Mouse (Mus musculus) midbrain, embryonic 13.5 days (tissue): ENCODE data around the gene Dspp. TPM values are rescaled to one million over a fixed set of nuclear protein-coding genes. Genes with fewer than 3 reads are reported as not detected.

Experiments
- ATAC-seq: fragments of 200-750 bp; cut with Nextera tagmentation; 2 replicates; pipeline ENCODE4 v1.8.0; 2017; ENCODE audit warnings: mild to moderate bottlenecking, moderate TSS enrichment, moderate library complexity
- H3K27ac ChIP-seq: fragments of 300-500 bp; sonication (generic); 2 replicates; pipeline ENCODE4 v1.5.1; 2015; ENCODE audit warnings: inconsistent platforms, mild to moderate bottlenecking, moderate library complexity
- H3K27me3 ChIP-seq: fragments of 300-500 bp; sonication (generic); 2 replicates; pipeline ENCODE4 v1.6.1; 2015; ENCODE audit warnings: mild to moderate bottlenecking, inconsistent platforms
- H3K36me3 ChIP-seq: fragments of 300-500 bp; sonication (generic); 2 replicates; pipeline ENCODE4 v1.6.1; 2015; ENCODE audit warnings: mild to moderate bottlenecking, inconsistent platforms
- H3K4me1 ChIP-seq: fragments of 300-500 bp; sonication (generic); replicated peaks from 2 replicates; pipeline ENCODE4 v1.6.1; 2015; ENCODE audit warnings: inconsistent platforms
- H3K4me2 ChIP-seq: fragments of 300-500 bp; sonication (generic); replicated peaks from 2 replicates; pipeline ENCODE4 v1.6.1; 2015; ENCODE audit warnings: moderate library complexity, mild to moderate bottlenecking, inconsistent platforms
- H3K4me3 ChIP-seq: fragments of 300-500 bp; sonication (generic); replicated peaks from 2 replicates; pipeline ENCODE4 v1.5.1; 2015; ENCODE audit warnings: mild to moderate bottlenecking, inconsistent platforms
- H3K9ac ChIP-seq: fragments of 300-500 bp; sonication (generic); replicated peaks from 2 replicates; pipeline ENCODE4 v1.6.1; 2015; ENCODE audit warnings: mild to moderate bottlenecking, inconsistent platforms
- H3K9me3 ChIP-seq: fragments of 300-500 bp; sonication (generic); 2 replicates; pipeline ENCODE4 v1.6.1; 2016; ENCODE audit warnings: mild to moderate bottlenecking, inconsistent platforms
- WGBS: fragments of 180-500 bp; shearing (Covaris S2); methylation state at CpG from one replicate; pipeline ENCODE4 v1.1.7; 2015; 5-methylcytosine and 5-hydroxymethylcytosine counted together
- polyA plus RNA-seq: library from polyadenylated mRNA; unstranded; fragments of >200 nt; fragmentation: Nextera tagmentation; extraction: Ambion mirVana; gene quantifications from 2 replicates; pipeline ENCODE4 v1.2.1, GENCODE M21; 2015

The Dspp gene
- polyA plus RNA-seq, 1 experiment from 2014 or later, result not detected

DNA sequence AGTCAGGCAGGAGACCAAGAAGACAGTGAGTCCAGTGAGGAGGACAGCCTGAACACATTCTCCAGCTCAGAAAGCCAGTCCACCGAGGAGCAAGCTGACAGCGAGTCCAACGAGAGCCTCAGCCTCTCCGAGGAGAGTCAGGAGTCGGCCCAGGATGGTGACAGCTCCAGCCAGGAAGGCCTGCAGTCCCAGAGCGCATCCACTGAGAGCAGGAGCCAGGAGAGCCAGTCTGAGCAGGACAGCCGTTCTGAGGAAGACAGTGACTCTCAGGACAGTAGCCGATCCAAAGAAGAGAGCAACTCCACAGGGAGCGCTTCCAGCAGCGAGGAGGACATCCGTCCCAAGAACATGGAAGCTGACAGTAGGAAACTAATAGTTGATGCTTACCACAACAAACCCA, 42.0 kb downstream of the Dspp start:
- Histone ChIP-seq H3K36me3 (no peaks in the 10 kb centered on the region), H3K4me1 (no peaks in the 10 kb centered on the region), H3K27me3 (no peaks in the 10 kb centered on the region), H3K9ac (no peak overlapping the region), H3K4me3 (no peak overlapping the region), H3K9me3 (no peaks in the 10 kb centered on the region), H3K27ac (no peak overlapping the region), H3K4me2 (no peak overlapping the region)
- WGBS, result 85% methylated on average over 11 of the region's 11 CpGs
- no peak for ATAC-seq

DNA sequence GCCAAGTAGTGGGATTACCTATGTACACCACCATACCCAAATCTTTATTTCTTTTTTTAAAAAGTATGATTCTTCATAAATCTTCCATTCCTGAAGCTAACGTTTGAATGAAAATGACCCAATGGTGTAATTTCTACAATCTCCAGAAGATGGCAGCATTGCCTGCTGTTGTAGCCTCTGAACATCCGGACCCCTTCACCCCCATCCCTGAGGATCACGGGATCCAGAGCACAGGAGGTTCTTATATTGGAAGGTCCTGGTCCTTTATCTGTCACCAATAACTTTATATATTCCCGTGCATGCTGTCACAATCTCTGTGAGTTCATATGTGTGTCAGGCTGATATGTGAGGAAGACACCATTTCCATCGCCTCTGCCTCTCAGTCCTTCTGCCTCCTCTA, 48.4 kb downstream of the Dspp start:
- no peak overlapping the region for H3K4me2 ChIP-seq
- no peaks in the 10 kb centered on the region for H3K9me3 ChIP-seq
- no peak overlapping the region for H3K9ac ChIP-seq
- 35% methylated on average over 5 of the region's 5 CpGs for WGBS
- H3K4me3 ChIP-seq, result no peak overlapping the region
- H3K27ac ChIP-seq, result no peak overlapping the region
- H3K4me1 ChIP-seq, result no peaks in the 10 kb centered on the region
- no peak for ATAC-seq
- no peaks in the 10 kb centered on the region for H3K36me3 ChIP-seq
- H3K27me3 ChIP-seq, result no peaks in the 10 kb centered on the region

DNA sequence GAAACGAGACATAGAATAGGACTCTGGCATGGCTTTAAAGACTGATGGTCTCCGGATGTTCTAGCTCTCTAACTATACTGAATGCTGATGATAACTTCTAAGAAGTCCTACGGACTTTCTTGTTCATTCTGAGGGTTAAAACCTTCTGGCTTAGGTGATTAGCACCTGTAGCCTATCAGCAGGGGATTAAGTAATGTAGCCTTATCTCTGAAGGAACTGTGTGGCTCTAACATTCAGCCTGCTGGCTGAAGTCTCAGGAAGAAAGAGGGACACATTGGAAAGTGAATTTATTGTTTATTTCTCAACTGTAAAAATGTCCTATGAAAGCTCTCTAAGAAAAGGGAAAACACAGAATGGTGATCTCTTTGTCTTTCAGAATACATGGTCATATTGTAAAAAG, 53.8 kb downstream of the Dspp start:
- Histone ChIP-seq H3K9ac (no peak overlapping the region), H3K9me3 (no peaks in the 10 kb centered on the region), H3K4me1 (no peaks in the 10 kb centered on the region), H3K4me3 (no peak overlapping the region), H3K36me3 (no peaks in the 10 kb centered on the region), H3K27ac (no peak overlapping the region), H3K27me3 (no peaks in the 10 kb centered on the region), H3K4me2 (no peak overlapping the region)
- WGBS, result 86% methylated on average over 3 of the region's 3 CpGs
- ATAC-seq, result no peak

DNA sequence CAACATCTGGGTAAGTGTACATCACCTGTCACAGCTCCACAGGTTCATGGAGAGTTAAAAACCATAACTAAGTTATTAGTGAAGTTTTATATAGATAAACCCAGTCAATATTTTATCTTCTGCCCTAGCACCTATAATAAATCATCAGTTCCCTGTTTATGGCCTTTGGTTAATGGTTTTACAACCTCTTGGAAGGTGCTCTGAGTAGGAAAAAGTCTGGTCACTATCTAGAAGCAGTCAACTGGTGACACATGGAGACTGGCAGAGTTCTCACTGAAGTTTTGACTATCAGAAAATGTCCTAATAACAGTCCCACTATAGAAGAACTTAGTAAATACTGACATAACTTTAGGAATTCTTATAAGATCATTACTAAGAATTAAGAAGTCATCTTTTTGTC, 54.2 kb downstream of the Dspp start:
- Histone ChIP-seq H3K36me3 (no peaks in the 10 kb centered on the region), H3K27ac (no peak overlapping the region), H3K9me3 (no peaks in the 10 kb centered on the region), H3K27me3 (no peaks in the 10 kb centered on the region), H3K4me3 (no peak overlapping the region), H3K4me1 (no peaks in the 10 kb centered on the region), H3K9ac (no peak overlapping the region), H3K4me2 (no peak overlapping the region)
- ATAC-seq, result no peak

DNA sequence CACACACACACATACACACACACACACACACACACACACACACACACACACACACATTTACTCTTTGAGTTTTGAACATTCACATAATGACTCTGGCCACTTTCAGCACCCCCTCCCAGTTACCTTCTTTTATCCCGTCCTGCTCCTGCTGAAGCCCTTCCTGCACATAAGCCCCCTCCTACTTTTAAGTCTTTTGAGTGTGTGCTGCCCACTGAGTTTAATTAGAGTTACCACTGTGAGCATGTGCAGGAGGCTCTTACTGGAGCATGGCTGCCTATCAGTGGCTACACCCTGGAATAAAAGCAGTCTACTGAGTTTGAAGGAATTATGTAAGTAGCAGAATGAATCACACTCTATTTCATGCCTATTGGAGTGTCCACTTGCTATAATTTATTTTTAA, 58.0 kb downstream of the Dspp start:
- Histone ChIP-seq H3K9me3 (no peaks in the 10 kb centered on the region), H3K4me3 (no peak overlapping the region), H3K36me3 (no peaks in the 10 kb centered on the region), H3K27ac (no peak overlapping the region), H3K4me2 (no peak overlapping the region), H3K27me3 (no peaks in the 10 kb centered on the region), H3K9ac (no peak overlapping the region), H3K4me1 (no peaks in the 10 kb centered on the region)
- ATAC-seq, result 0 out of 2 replicates have a peak, but pooled peaks have one; percentile 30
- WGBS, result 23% methylated on average over 1 of the region's 1 CpGs

Other genes with a start within 250 kb of the Dspp start
- gene Hsd17b13, start 193.3 kb upstream of the Dspp start, polyA plus RNA-seq, result not detected in 2 replicates
- gene Hsd17b11, start 148.8 kb upstream of the Dspp start, polyA plus RNA-seq, result 1.2 and 1.8 TPM in 2 replicates
- 54.8 and 58.2 TPM in 2 replicates for gene Nudt9, start 124.4 kb upstream of the Dspp start, polyA plus RNA-seq
- not detected in 2 replicates for gene Gm17660, start 93.1 kb upstream of the Dspp start, polyA plus RNA-seq
- gene Sparcl1, start 57.0 kb upstream of the Dspp start, polyA plus RNA-seq, result 72.8 and 84.5 TPM in 2 replicates
- 0.59 and 0.89 TPM in 2 replicates for gene Dmp1, start 31.9 kb downstream of the Dspp start, polyA plus RNA-seq
- 0.12 TPM in 1 of 2 replicates, not detected in the other for gene Ibsp, start 128.5 kb downstream of the Dspp start, polyA plus RNA-seq
- gene Mepe, start 154.6 kb downstream of the Dspp start, polyA plus RNA-seq, result not detected in 2 replicates